Mouse (Mus musculus) hindbrain, postnatal 0 days (tissue): ENCODE measurements around the gene Clpb. TPM values are rescaled to one million over a fixed set of nuclear protein-coding genes. Genes with fewer than 3 reads are reported as not detected.

ENCODE experiments used
- ATAC-seq: fragments of 200-750 bp; cut with Nextera tagmentation; 2 replicates; pipeline ENCODE4 v1.8.0; 2017; ENCODE audit warnings: mild to moderate bottlenecking, moderate TSS enrichment, moderate library complexity
- DNase-seq: peaks from one replicate; pipeline ENCODE4 v3.0.0-alpha.2; 2015; ENCODE audit warnings: low spot score
- H3K27ac ChIP-seq: fragments of 300-500 bp; sonication (generic); 2 replicates; pipeline ENCODE4 v1.5.1; 2014; ENCODE audit warnings: mild to moderate bottlenecking
- H3K27me3 ChIP-seq: fragments of 300-500 bp; sonication (generic); 2 replicates; pipeline ENCODE4 v1.6.1; 2014; ENCODE audit warnings: low read length, mixed read lengths; ENCODE audit not compliant: insufficient read depth
- H3K36me3 ChIP-seq: fragments of 300-500 bp; sonication (generic); 2 replicates; pipeline ENCODE4 v1.6.1; 2014; ENCODE audit warnings: low read length, mixed read lengths; ENCODE audit not compliant: insufficient read depth
- H3K4me1 ChIP-seq: fragments of 300-500 bp; sonication (generic); 2 replicates; pipeline ENCODE4 v1.6.1; 2014; ENCODE audit warnings: antibody characterized with exemption, low read length, mixed read lengths; ENCODE audit not compliant: insufficient read depth
- H3K4me2 ChIP-seq: fragments of 300-500 bp; sonication (generic); 2 replicates; pipeline ENCODE4 v1.6.1; 2014; ENCODE audit warnings: low read depth, mild to moderate bottlenecking, low read length, moderate library complexity, mixed read lengths
- H3K4me3 ChIP-seq: fragments of 300-500 bp; sonication (generic); 2 replicates; pipeline ENCODE4 v1.5.1; 2014; ENCODE audit warnings: low read length
- H3K9ac ChIP-seq: fragments of 300-500 bp; sonication (generic); replicated peaks from 2 replicates; pipeline ENCODE4 v1.6.1; 2014; ENCODE audit warnings: mild to moderate bottlenecking, low read length, moderate library complexity, mixed read lengths
- H3K9me3 ChIP-seq: fragments of 300-500 bp; sonication (generic); 2 replicates; pipeline ENCODE4 v1.6.1; 2016; ENCODE audit warnings: low read length, mixed read lengths
- CTCF ChIP-seq: IDR thresholded peaks from 2 replicates; pipeline ENCODE4 v1.5.1; 2016; ENCODE audit warnings: antibody characterized with exemption, control low read depth, low read depth
- WGBS: fragments of 180-500 bp; shearing (Covaris S2); extraction: QIAGEN DNeasy Blood & Tissue Kit; methylation state at CpG from one replicate; pipeline ENCODE4 v1.1.7; 2014; 5-methylcytosine and 5-hydroxymethylcytosine counted together
- polyA plus RNA-seq: library from polyadenylated mRNA; unstranded; fragments of >200 nt; fragmentation: Nextera tagmentation; extraction: Ambion mirVana; gene quantifications from 2 replicates; pipeline ENCODE4 v1.2.1, GENCODE M21; 2015
- total RNA-seq: library from RNA; depleted of rRNA; stranded (reverse); fragments of >200 nt; gene quantifications from 2 replicates; pipeline ENCODE4 v1.2.3, GENCODE M21; 2014

Clpb gene
- total and polyA plus RNA-seq, 2 experiments from 2014 or later = 36.6 to 67.4 TPM

GRCm38 (mm10) chr7:101823758-101824630, 160.6 kb downstream of the Clpb start:
- ATAC-seq (no peak), DNase-seq (no peak)
- TF ChIP-seq CTCF = no peak
- WGBS = 73% methylated on average over 18 of the region's 18 CpGs
- Histone ChIP-seq H3K4me1 (peaks cover 8% of the 10 kb centered on the region), H3K27me3 (peaks cover 34% of the 10 kb centered on the region), H3K4me3 (no peak overlapping the region), H3K27ac (no peak overlapping the region), H3K9ac (no peak overlapping the region), H3K9me3 (no peaks in the 10 kb centered on the region), H3K4me2 (no peak overlapping the region), H3K36me3 (peaks cover 13% of the 10 kb centered on the region; the same call in 1 of the 2 replicates)

GRCm38 (mm10) chr7:101830373-101830772, 166.9 kb downstream of the Clpb start:
- ATAC-seq (no peak), DNase-seq (no peak)
- H3K4me3 ChIP-seq = no peak overlapping the region
- H3K36me3 ChIP-seq = peaks cover 17% of the 10 kb centered on the region
- WGBS = 99% methylated on average over 3 of the region's 3 CpGs
- no peaks in the 10 kb centered on the region for H3K27me3 ChIP-seq
- H3K9ac ChIP-seq = no peak overlapping the region
- H3K9me3 ChIP-seq = no peaks in the 10 kb centered on the region
- no peak; the same call in 1 of the 2 replicates for TF ChIP-seq CTCF
- H3K4me2 ChIP-seq = no peak overlapping the region
- H3K27ac ChIP-seq = no peak overlapping the region
- no peaks in the 10 kb centered on the region for H3K4me1 ChIP-seq

GRCm38 (mm10) chr7:101831437-101831836, 168.0 kb downstream of the Clpb start:
- no peaks in the 10 kb centered on the region for H3K27me3 ChIP-seq
- DNase-seq (no peak), ATAC-seq (no peak)
- no peaks in the 10 kb centered on the region for H3K9me3 ChIP-seq
- H3K27ac ChIP-seq = no peak overlapping the region
- H3K9ac ChIP-seq = no peak overlapping the region
- no peak overlapping the region for H3K4me2 ChIP-seq
- WGBS = 88% methylated on average over 8 of the region's 8 CpGs
- no peak overlapping the region for H3K4me3 ChIP-seq
- H3K36me3 ChIP-seq = peaks cover 17% of the 10 kb centered on the region
- H3K4me1 ChIP-seq = no peaks in the 10 kb centered on the region
- no peak for TF ChIP-seq CTCF

- no peak overlapping the region for H3K9ac ChIP-seq
- H3K4me1 ChIP-seq = no peaks in the 10 kb centered on the region
- TF ChIP-seq CTCF = no peak
- H3K36me3 ChIP-seq = peaks cover 17% of the 10 kb centered on the region
- H3K9me3 ChIP-seq = no peaks in the 10 kb centered on the region
- 91% methylated on average over 4 of the region's 4 CpGs for WGBS
- no peak for ATAC-seq
- no peak overlapping the region for H3K4me2 ChIP-seq
- no peak overlapping the region for H3K27ac ChIP-seq
- no peak for DNase-seq
- no peak overlapping the region for H3K4me3 ChIP-seq
- no peaks in the 10 kb centered on the region for H3K27me3 ChIP-seq
Observed at GRCm38 (mm10) chr7:101832372-101832771, 168.9 kb downstream of the Clpb start.

GRCm38 (mm10) chr7:101833352-101833751, 169.9 kb downstream of the Clpb start:
- Histone ChIP-seq H3K4me1 (no peaks in the 10 kb centered on the region), H3K36me3 (peaks cover 10% of the 10 kb centered on the region), H3K27ac (no peak overlapping the region), H3K4me3 (no peak overlapping the region), H3K9me3 (no peaks in the 10 kb centered on the region), H3K27me3 (no peaks in the 10 kb centered on the region), H3K4me2 (no peak overlapping the region), H3K9ac (no peak overlapping the region)
- DNase-seq (no peak), ATAC-seq (no peak)
- peak; percentile 24; the same call in 1 of the 2 replicates for TF ChIP-seq CTCF
- 68% methylated on average over 5 of the region's 5 CpGs for WGBS

GRCm38 (mm10) chr7:101833916-101834584, 170.6 kb downstream of the Clpb start:
- Histone ChIP-seq H3K27ac (no peak overlapping the region), H3K4me1 (no peaks in the 10 kb centered on the region), H3K4me3 (no peak overlapping the region), H3K36me3 (peaks cover 4% of the 10 kb centered on the region), H3K9me3 (no peaks in the 10 kb centered on the region), H3K9ac (no peak overlapping the region), H3K27me3 (no peaks in the 10 kb centered on the region; the same call in 1 of the 2 replicates), H3K4me2 (no peak overlapping the region)
- 33% methylated on average over 3 of the region's 3 CpGs for WGBS
- no peak for ATAC-seq
- DNase-seq = peak; percentile 66
- TF ChIP-seq CTCF = no peak
